Mouse (Mus musculus) liver, adult 2 months (tissue): ENCODE measurements around the gene Cartpt.

ENCODE experiments used
- CTCF ChIP-seq: fragments of 200-500 bp; IDR thresholded peaks from 2 replicates; pipeline ENCODE4 v1.5.1; 2011; ENCODE audit warnings: low read depth, low read length, control low read depth
- POLR2A ChIP-seq: fragments of 200-500 bp; IDR thresholded peaks from 2 replicates; pipeline ENCODE4 v1.6.1; 2011; ENCODE audit warnings: low read length, control low read depth; ENCODE audit not compliant: insufficient read depth; ENCODE audit errors: extremely low read depth

DNA sequence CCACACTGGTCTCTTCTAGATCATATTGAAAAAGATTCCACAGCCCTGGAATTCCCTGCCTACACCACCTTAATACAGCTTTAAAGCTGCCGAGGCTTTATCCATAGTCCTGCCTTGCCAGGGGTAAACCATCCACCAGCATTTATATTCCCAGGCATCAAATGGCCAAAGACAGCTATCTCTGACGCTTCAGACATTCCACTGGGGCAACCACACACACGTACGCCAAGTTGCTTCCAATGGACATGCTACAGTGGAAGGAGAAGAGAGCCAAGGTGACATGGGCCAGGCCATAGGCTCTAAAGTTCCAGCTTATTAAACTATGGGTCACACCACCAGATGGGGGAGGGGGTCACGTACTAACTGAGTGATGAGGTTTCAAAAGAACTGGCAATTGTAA is 45.7 kb downstream of the Cartpt start:
- TF ChIP-seq CTCF = no peak
- TF ChIP-seq POLR2A = no peak
